Mouse (Mus musculus): Measurements from ENCODE around the gene Mgam. TPM values are rescaled to one million over a fixed set of nuclear protein-coding genes. Genes with fewer than 3 reads are reported as not detected.
"Not testable (repeated sequence)": the region's sequence is repeated elsewhere in the genome, so short reads cannot be mapped to it uniquely, and the experiment has no call there.

Mgam gene
- polyA plus RNA-seq, 1 experiment from 2014 or later, result 0.35 TPM

GRCm38 (mm10) chr6:40635559-40635958 is 6.9 kb downstream of the Mgam start:
- H3K4me3 ChIP-seq, result no peak overlapping the region
- WGBS (ENCODE audit: insufficient replicate concordance), result 73% methylated on average over 6 of the region's 6 CpGs
- H3K27ac ChIP-seq, result no peak overlapping the region
- ATAC-seq, result no peak
- H3K9ac ChIP-seq, result no peak overlapping the region
- no peaks in the 10 kb centered on the region for H3K27me3 ChIP-seq (replicated peaks)
- H3K4me2 ChIP-seq, result no peak overlapping the region
- H3K4me1 ChIP-seq, result no peaks in the 10 kb centered on the region
- no peaks in the 10 kb centered on the region for H3K36me3 ChIP-seq
- H3K9me3 ChIP-seq (replicated peaks), result no peaks in the 10 kb centered on the region

GRCm38 (mm10) chr6:40637755-40638154 is 9.1 kb downstream of the Mgam start:
- Histone ChIP-seq H3K9ac (no peak overlapping the region), H3K4me3 (no peak overlapping the region), H3K9me3 (replicated peaks) (no peaks in the 10 kb centered on the region), H3K4me2 (no peak overlapping the region), H3K4me1 (no peaks in the 10 kb centered on the region), H3K36me3 (no peaks in the 10 kb centered on the region), H3K27me3 (replicated peaks) (no peaks in the 10 kb centered on the region), H3K27ac (no peak overlapping the region)
- 77% methylated on average over 5 of the region's 5 CpGs for WGBS (ENCODE audit: insufficient replicate concordance)
- no peak for ATAC-seq

GRCm38 (mm10) chr6:40640710-40641538 is 12.3 kb downstream of the Mgam start:
- 45% methylated on average over 8 of the region's 8 CpGs for WGBS (ENCODE audit: insufficient replicate concordance)
- Histone ChIP-seq H3K4me2 (no peak overlapping the region), H3K4me1 (no peaks in the 10 kb centered on the region), H3K9me3 (replicated peaks) (no peaks in the 10 kb centered on the region), H3K36me3 (no peaks in the 10 kb centered on the region), H3K4me3 (no peak overlapping the region), H3K27ac (no peak overlapping the region), H3K27me3 (replicated peaks) (no peaks in the 10 kb centered on the region), H3K9ac (no peak overlapping the region)
- no peak for ATAC-seq

- no peak overlapping the region for H3K9ac ChIP-seq
- no peaks in the 10 kb centered on the region for H3K27me3 ChIP-seq (replicated peaks)
- H3K4me1 ChIP-seq, result no peaks in the 10 kb centered on the region
- H3K4me2 ChIP-seq, result no peak overlapping the region
- 68% methylated on average over 8 of the region's 8 CpGs for WGBS (ENCODE audit: insufficient replicate concordance)
- no peak overlapping the region for H3K4me3 ChIP-seq
- ATAC-seq, result no peak
- no peak overlapping the region for H3K27ac ChIP-seq
- no peaks in the 10 kb centered on the region for H3K36me3 ChIP-seq
- no peaks in the 10 kb centered on the region for H3K9me3 ChIP-seq (replicated peaks)
These were observed 17.1 kb downstream of the Mgam start for GRCm38 (mm10) chr6:40645701-40646100.

- no peak for ATAC-seq
- H3K36me3 ChIP-seq, result no peaks in the 10 kb centered on the region
- H3K4me3 ChIP-seq, result no peak overlapping the region
- no peaks in the 10 kb centered on the region for H3K27me3 ChIP-seq (replicated peaks)
- H3K9me3 ChIP-seq (replicated peaks), result no peaks in the 10 kb centered on the region
- H3K27ac ChIP-seq, result no peak overlapping the region
- H3K9ac ChIP-seq, result no peak overlapping the region
- H3K4me2 ChIP-seq, result no peak overlapping the region
- WGBS (ENCODE audit: insufficient replicate concordance), result 73% methylated on average over 1 of the region's 1 CpGs
- no peaks in the 10 kb centered on the region for H3K4me1 ChIP-seq
These were observed 22.3 kb downstream of the Mgam start for GRCm38 (mm10) chr6:40650953-40651352.

- Histone ChIP-seq H3K27me3 (replicated peaks) (no peaks in the 10 kb centered on the region), H3K9me3 (replicated peaks) (no peaks in the 10 kb centered on the region), H3K4me1 (no peaks in the 10 kb centered on the region), H3K27ac (no peak overlapping the region), H3K36me3 (no peaks in the 10 kb centered on the region), H3K4me2 (no peak overlapping the region), H3K9ac (no peak overlapping the region), H3K4me3 (no peak overlapping the region)
- 54% methylated on average over 2 of the region's 2 CpGs for WGBS (ENCODE audit: insufficient replicate concordance)
- no peak for ATAC-seq
These were observed 32.3 kb downstream of the Mgam start for GRCm38 (mm10) chr6:40660930-40661329.

GRCm38 (mm10) chr6:40689180-40689579 is 60.5 kb downstream of the Mgam start:
- no peak overlapping the region for H3K4me3 ChIP-seq
- H3K4me1 ChIP-seq, result no peaks in the 10 kb centered on the region
- no peaks in the 10 kb centered on the region for H3K9me3 ChIP-seq (replicated peaks)
- 7% methylated on average over 5 of the region's 5 CpGs for WGBS (ENCODE audit: insufficient replicate concordance)
- ATAC-seq, result no peak
- no peak overlapping the region for H3K4me2 ChIP-seq
- H3K36me3 ChIP-seq, result no peaks in the 10 kb centered on the region
- H3K27me3 ChIP-seq (replicated peaks), result no peaks in the 10 kb centered on the region
- no peak overlapping the region for H3K27ac ChIP-seq
- no peak overlapping the region for H3K9ac ChIP-seq

- WGBS (ENCODE audit: insufficient replicate concordance), result 33% methylated on average over 4 of the region's 4 CpGs
These were observed 63.4 kb downstream of the Mgam start for GRCm38 (mm10) chr6:40692007-40692406.

GRCm38 (mm10) chr6:40713494-40713893 is 84.9 kb downstream of the Mgam start:
- not testable (repeated sequence) for ATAC-seq; H3K36me3 ChIP-seq; H3K4me1 ChIP-seq; H3K27ac ChIP-seq; H3K4me2 ChIP-seq; H3K9me3 ChIP-seq (replicated peaks); H3K4me3 ChIP-seq; H3K9ac ChIP-seq; H3K27me3 ChIP-seq (replicated peaks)
- WGBS (ENCODE audit: insufficient replicate concordance), result 70% methylated on average over 5 of the region's 5 CpGs

More at GRCm38 (mm10) chr6:40692007-40692406, 63.4 kb downstream of the Mgam start:
- H3K9ac ChIP-seq; H3K4me3 ChIP-seq; H3K27me3 ChIP-seq (replicated peaks); ATAC-seq; H3K36me3 ChIP-seq; H3K4me2 ChIP-seq; H3K9me3 ChIP-seq (replicated peaks); H3K27ac ChIP-seq; H3K4me1 ChIP-seq: not testable (repeated sequence)

- no peak overlapping the region for H3K4me2 ChIP-seq
- no peaks in the 10 kb centered on the region for H3K36me3 ChIP-seq
- H3K9me3 ChIP-seq (replicated peaks), result no peaks in the 10 kb centered on the region
- no peak overlapping the region for H3K4me3 ChIP-seq
- no peak overlapping the region for H3K9ac ChIP-seq
- WGBS (ENCODE audit: insufficient replicate concordance), result 62% methylated on average over 1 of the region's 1 CpGs
- H3K4me1 ChIP-seq, result no peaks in the 10 kb centered on the region
- H3K27ac ChIP-seq, result no peak overlapping the region
- no peaks in the 10 kb centered on the region for H3K27me3 ChIP-seq (replicated peaks)
- no peak for ATAC-seq
These were observed 87.1 kb downstream of the Mgam start for GRCm38 (mm10) chr6:40715705-40716104.

GRCm38 (mm10) chr6:40728506-40728905 is 99.9 kb downstream of the Mgam start:
- not testable (repeated sequence) for H3K9ac ChIP-seq; H3K9me3 ChIP-seq (replicated peaks); H3K4me1 ChIP-seq; H3K27ac ChIP-seq; ATAC-seq; H3K4me3 ChIP-seq; H3K27me3 ChIP-seq (replicated peaks); H3K36me3 ChIP-seq; H3K4me2 ChIP-seq
- 70% methylated on average over 4 of the region's 4 CpGs for WGBS (ENCODE audit: insufficient replicate concordance)

GRCm38 (mm10) chr6:40739545-40739944 is 110.9 kb downstream of the Mgam start:
- H3K27me3 ChIP-seq (replicated peaks), result no peaks in the 10 kb centered on the region
- no peaks in the 10 kb centered on the region for H3K9me3 ChIP-seq (replicated peaks)
- H3K36me3 ChIP-seq, result no peaks in the 10 kb centered on the region
- no peak overlapping the region for H3K27ac ChIP-seq
- H3K4me2 ChIP-seq, result no peak overlapping the region
- WGBS (ENCODE audit: insufficient replicate concordance), result 71% methylated on average over 3 of the region's 3 CpGs
- ATAC-seq, result no peak
- no peak overlapping the region for H3K9ac ChIP-seq
- no peaks in the 10 kb centered on the region for H3K4me1 ChIP-seq
- H3K4me3 ChIP-seq, result no peak overlapping the region

GRCm38 (mm10) chr6:40749030-40749429 is 120.4 kb downstream of the Mgam start:
- H3K27ac ChIP-seq; H3K4me2 ChIP-seq; H3K27me3 ChIP-seq (replicated peaks); H3K9me3 ChIP-seq (replicated peaks); H3K9ac ChIP-seq; H3K4me1 ChIP-seq; H3K4me3 ChIP-seq; ATAC-seq; H3K36me3 ChIP-seq: not testable (repeated sequence)
- 61% methylated on average over 6 of the region's 6 CpGs for WGBS (ENCODE audit: insufficient replicate concordance)
